Mouse (Mus musculus) right cerebral cortex, postnatal 25 days (tissue): ENCODE data around the gene Fam135a.

Source experiments
- DNase-seq: peaks from one replicate; pipeline ENCODE4 v3.0.0; 2022

Fam135a gene

DNA sequence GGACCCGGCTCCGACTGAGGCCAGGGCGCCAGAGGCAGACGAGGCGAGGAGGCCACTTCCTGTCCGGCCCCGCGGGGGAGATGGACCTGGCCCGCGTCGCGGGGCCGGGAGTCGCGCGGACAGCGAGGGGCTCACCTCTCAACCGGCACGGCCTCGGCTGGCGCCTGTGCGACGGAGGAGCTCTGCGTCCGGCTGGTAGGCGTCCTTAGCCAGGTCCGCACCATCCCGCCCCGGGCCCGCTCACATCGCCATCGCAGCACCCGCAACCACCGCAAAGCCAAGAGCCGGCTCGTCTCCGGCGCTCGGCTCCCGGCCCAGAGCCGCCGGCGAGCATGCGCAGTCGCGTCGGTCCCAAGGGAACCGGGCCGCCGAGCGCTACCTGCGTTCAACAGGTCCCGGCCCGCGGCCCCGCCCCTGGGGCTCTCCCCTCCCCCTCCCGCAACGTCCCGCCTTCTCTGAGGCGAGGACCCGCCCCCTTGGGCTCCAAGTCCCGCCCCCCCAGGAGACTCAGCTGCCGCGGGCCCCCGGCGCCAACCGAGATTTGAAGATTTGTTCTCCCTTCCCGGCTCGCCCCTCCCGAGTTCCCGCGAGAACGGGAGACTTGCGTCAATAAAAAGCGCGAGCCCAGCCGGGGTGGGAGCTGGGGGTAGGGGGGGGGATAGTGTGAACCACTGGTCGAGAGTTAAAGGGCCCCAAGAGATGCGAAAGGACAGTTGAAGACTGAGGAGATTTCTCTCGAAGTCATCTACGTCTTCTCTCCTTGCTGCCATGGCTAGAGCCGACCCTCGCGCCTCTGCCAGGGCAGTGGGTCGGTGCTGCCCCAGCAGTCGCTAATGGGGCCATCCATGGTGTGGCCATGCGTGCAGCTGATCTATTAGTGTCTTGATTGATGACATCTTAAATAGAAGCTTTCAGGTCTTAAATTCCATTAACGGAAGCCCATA lies at the start of gene Fam135a:
Gene Fam135a, minus strand, starts transcription at position 416 of the 944 bp plus-strand sequence.
- peak; percentile 93 for DNase-seq

DNA sequence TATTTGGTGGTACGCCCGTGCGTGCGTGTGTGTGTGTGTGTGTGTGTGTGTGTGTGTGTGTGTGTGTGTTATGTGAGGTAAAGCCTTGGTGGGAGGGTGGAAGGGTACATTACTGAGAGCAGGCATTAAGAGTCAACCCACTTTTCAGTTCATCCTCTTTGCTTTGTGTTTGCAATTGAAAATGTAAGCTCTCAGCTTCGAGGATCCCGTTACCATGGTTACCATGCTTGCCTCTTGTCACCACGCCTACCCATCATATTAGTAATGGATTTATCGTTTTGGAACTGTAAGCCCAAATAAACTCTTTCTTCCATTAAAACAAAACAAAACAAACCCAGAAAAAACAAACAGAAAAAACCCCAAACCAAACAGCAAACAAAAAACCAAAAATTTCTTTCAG lies 43.4 kb upstream of the Fam135a start:
- no peak for DNase-seq

- DNase-seq, result no peak
Observed at GRCm38 (mm10) chr1:24140555-24140954, 40.4 kb upstream of the Fam135a start.

DNA sequence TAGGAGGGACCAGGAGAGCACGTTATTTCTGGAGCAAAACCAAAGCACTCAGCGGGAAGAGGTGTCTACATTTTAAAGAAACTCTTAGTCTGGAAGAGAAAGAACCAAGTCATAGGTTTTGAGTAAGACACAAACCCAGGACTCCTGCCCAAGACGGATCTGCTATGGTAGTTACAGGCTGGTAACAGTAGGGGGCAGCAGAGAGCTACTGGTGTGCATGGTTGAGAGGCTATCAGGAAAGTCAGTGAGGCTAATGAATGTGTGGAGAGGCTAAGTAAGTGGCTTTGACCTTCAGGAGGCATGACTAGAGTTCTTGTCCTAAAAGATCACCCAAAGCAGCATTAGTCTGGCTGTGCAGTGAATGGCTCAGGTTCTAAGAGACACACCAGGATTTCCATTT lies 37.0 kb upstream of the Fam135a start:
- DNase-seq, result peak; percentile 69

DNA sequence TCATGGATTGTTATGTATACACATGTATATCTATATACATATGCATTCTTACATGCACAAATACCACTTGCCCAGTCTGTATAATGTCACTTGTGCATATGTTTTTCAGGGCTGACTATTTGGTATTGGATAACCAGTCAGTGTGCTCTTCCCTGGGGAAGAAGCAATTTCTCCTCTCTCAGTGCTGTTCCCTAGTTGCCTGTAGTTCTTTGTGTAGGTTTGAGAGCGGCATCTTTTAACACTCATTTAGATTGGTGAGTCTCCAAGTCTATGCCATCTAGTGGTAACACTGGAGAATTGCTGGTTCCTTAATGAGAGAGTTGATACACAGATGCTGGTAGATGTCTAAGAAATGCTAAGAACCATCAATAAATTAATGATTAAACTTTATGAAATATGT lies 34.7 kb upstream of the Fam135a start:
- no peak for DNase-seq

- no peak for DNase-seq
Observed at GRCm38 (mm10) chr1:24133853-24134252, 33.7 kb upstream of the Fam135a start.

- DNase-seq, result no peak
Observed at GRCm38 (mm10) chr1:24127866-24128265, 27.7 kb upstream of the Fam135a start.

DNA sequence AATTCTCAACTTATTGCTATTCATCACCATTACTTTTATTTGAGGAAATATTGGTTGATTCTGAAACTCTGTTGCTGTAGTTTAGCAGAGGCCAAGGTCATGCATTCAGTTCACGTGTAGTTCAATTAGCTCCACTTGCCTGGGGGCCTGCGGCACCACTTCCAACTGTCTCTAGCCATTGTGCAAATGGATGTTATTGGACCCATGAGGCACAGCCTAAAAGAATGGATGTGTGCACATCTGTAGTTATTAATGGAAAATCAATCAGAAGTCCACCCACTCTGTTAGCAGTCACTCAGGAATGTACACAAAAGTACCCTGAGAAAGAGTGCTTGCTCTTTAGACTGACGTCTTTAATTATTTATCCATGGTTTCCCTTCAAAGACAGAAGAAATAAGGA lies 24.5 kb upstream of the Fam135a start:
- no peak for DNase-seq

DNA sequence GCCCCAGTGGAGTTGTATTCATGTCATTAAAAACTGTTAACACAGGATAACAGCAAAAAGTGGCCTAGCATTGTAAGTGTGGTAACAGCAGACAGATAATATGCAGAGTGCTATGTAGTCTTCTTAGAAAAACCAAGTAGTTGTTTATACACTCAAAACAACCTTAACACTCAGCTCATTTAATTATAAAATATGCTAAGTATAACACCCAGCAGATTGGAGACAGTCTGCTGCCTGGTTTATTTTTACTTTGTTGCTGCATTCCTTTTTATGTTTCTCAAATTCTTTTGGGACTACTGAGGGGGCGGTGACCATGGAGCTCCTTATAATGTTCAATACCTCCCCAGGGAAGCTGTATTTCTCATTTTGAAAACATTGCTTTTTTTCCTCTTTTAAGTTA lies 22.4 kb upstream of the Fam135a start:
- no peak for DNase-seq

GRCm38 (mm10) chr1:24107971-24108773 lies 8.0 kb upstream of the Fam135a start:
- no peak for DNase-seq

DNA sequence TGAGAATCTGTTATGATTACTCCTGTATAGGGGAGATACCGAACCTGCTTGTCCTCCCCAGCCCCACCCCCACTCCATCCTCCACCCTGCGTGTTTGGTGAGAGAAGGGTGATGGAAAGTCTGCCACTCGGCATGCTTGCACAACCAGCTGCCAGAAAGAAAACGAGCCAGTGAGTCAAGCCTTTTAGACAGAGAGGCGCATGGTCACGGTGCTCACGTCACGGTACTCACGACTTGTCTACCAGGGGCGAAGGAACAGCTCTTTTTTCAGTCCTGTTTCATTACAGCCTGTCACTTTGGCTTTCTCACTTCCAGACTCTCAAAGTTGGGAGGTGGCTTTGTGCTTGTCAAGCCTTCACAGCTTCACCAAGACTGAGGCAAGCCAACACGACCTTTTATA lies 7.2 kb upstream of the Fam135a start:
- peak; percentile 27 for DNase-seq

DNA sequence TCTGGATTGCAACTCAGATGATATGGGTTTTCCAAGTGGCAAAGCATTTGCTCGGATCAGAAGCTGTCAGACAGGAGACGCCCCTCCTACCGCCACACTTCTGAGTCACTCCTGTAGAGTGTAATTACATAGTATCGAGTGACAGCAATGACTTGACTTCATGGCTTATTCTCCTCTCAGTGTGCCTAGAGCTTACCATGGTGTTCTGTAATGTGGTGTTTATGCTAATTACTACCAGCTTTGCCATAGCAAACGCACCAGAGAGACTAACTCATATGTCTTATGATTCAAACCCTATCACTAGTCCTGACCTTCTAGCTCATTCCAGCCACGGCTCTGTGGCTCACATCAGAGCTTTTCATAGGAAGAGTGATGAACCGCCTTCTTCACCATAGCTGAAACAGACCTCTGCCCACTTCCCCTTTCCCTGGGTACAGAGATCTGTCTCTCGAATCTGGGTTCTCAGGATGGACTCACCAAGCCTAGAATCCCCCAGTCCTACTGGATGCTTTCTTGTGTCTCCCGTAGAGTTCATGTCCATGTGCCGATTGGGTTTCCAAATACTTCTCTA lies 2.5 kb upstream of the Fam135a start:
- DNase-seq, result no peak

- DNase-seq, result no peak
Observed at GRCm38 (mm10) chr1:24100870-24101358, 773 bp upstream of the Fam135a start.

GRCm38 (mm10) chr1:24099541-24099925 lies 608 bp downstream of the Fam135a start:
- DNase-seq, result no peak

DNA sequence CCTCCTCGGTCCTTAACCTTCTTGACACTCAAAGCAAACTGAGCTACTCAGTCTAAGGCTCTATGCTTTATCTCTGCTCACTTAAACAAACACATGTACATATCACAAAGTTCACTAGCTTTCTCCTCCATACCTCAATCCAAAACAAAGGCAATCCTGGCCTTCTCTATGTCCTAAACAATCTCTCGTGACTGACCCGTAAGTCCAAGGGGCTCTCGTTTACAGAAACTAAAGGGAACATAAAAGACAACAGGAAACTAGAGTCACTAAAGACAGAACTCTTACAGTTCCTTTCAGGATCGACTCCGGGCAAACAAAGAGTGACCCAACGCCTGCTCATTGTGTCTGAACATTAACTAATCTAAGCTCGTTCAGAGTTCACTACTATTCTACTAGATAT lies 2.6 kb downstream of the Fam135a start:
- no peak for DNase-seq

DNA sequence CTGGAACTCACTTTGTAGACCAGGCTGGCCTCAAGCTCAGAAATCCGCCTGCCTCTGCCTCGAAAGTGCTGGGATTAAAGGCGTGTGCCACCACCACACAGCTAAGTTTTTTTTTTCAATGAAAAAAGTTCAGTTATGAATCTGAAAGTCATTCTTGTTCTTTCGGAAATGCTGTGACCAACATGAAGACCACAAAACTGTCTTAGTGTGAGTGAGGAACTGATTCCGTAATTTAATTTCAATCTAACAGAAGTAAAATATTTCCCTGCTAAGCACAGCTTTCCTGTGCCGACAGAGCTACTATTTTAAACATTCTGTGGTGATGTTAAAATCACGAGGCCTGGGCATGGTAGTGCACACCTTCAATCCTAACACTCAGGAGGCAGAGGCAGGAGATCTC lies 7.7 kb downstream of the Fam135a start:
- DNase-seq, result no peak

GRCm38 (mm10) chr1:24090603-24091002 lies 9.5 kb downstream of the Fam135a start:
- no peak for DNase-seq

DNA sequence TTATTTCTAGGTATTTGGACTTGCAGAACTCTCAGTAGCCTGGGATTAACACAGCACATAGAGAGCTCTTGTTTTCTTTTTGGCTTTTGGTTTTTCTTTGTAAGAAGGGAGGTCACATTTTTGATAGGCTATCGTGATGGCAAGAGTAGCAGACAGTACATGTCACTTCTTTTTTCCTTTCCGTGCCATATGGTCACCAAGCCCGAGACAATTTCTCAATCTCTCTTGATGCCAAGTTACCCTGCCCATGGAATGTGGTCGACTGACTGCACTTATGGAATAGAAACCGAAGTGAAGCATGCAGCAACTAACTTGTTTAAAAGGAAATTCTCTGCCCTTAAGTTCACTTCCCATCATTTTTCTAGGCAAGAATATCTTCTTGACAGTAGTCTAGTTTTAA lies 10.0 kb downstream of the Fam135a start:
- DNase-seq, result no peak

DNA sequence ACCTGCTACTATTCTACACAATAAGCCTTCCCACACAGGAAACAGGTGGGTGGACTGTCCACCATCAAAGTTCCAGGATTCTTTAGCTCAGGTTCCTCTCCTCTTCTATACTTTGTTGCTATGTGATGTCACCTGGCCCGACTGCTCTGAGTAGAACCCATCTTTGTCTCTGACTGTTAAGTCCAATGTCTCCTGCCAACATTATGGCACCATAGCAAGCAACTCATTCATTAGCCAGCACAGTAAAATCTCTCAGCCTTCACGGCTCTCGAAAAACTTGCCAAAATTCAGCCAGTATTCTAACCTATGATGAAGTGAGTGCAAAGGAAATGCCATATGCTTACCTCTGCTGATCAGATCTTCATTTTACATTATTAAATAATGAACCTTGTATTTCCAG lies 14.0 kb downstream of the Fam135a start:
- no peak for DNase-seq

DNA sequence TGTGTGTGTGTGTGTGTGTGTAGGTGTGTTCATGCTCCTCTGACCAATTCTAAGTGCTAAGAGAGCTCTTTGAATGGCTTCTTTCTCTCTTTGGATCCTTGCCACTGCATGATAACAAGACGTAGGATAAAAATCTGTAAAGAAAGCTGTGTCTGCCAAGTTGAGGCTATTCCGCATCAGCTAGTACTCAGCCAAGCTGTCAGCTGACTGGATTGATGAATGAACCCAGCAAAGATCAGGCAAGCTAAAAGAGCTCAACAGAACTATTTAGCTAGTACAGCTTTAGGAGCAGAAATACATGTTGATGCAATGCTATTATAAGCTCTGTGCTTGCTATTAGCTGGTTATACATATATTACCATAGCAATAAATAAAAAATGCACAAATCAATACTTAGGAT lies 25.7 kb downstream of the Fam135a start:
- DNase-seq, result no peak

DNA sequence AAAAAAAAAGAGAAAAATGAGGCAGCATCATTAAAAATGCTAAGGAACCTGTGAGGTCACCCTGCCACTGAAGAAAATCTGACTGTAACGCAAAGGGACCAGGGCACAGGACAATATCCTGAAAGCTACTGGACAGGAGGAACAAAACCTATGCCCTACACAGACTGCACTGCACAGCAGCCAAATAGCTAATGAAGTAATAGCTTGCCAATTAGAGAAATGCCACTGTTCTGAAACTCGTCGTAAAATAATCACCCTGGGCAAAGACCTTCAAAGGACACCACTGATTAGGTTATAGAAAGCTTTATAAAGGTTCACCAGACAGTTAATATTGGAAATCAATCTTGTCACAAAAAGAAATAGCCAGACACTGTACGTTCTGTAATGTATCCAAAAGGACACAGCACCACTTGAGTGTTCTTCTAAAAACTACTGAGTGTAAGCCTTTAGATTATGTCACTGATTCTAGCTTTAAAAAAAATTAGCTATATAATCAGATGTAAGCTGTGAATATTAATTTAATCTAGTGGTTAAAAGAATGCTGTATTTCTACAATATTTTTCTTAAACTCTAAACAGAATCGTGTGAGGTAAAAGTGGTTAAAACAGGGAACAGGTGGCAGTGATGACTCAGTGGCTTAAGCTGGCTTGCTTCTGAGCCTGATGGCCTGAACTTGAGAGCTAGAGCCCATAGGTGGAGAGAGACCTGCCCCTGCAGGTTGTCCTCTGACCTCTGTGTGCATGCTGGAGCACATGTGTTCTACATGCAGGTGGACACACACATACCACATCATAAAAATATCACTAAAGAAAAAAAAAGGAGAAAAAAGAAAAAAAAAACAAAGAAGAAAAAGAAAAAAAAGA lies 26.5 kb downstream of the Fam135a start:
- DNase-seq, result no peak

DNA sequence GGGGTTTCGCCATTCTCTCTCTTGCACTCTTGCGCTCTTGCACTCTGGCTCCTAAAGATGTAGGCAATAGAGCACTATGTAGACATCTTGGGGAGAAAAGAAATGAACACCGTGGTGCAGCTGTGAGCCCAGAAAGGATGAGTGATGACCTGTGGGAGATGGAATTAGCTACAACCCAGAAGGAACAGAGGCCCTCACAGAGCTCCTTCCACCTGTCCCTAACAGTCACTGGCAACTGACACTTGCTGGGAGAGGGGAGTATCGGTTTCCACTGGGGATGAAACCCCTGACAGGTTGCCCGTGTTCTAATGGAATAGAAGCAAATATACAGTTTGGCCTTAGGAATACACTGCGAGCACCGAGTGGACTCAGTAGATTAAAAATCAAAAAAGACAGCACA lies 31.3 kb downstream of the Fam135a start:
- DNase-seq, result no peak

- no peak for DNase-seq
Observed at GRCm38 (mm10) chr1:24066706-24067105, 33.4 kb downstream of the Fam135a start.
